8 mouse cellular contexts compared by ENCODE assay signal in genomic region chr11:102408344-102408876, GRCm38 (mm10). TPM values are rescaled to one million over a fixed set of nuclear protein-coding genes. Genes with fewer than 3 reads are reported as not detected.
DNase-seq lines count a peak whose midpoint lies in the region; ATAC-seq and TF ChIP-seq lines count a peak whose summit lies in the region.

No protein-coding gene starts in this region.

- intact Hi-C loops in gastrocnemius, adult 2 months (cut with DNase I) = no loop called here
- intact Hi-C loops in left cerebral cortex, adult 2 months (cut with DNase I) = loop anchor here (1.0 to 2.0 kb wide), 2 partner anchors 16 to 92 kb away; partner anchors contain the start of gene Rundc3a

- H3K36me3 ChIP-seq in hindbrain, postnatal 0 days (ENCODE audit: insufficient read depth, low read length) = peaks cover 13% of the 10 kb centered on the region; the same call in 1 of the 2 replicates

- under 1% methylated on average over 32 of the region's 32 CpGs for WGBS in hindbrain, postnatal 0 days

- H3K4me3 ChIP-seq in gastrocnemius, adult 2 months = peak overlapping the region; percentile 88
- peak overlapping the region; percentile 71 for H3K4me3 ChIP-seq in hindbrain, postnatal 0 days (ENCODE audit: low read length)
- peak overlapping the region; percentile 80 for H3K4me3 ChIP-seq in left cerebral cortex, adult 2 months

- peak overlapping the region; percentile 73 for H3K4me2 ChIP-seq in hindbrain, postnatal 0 days (ENCODE audit: low read depth, low read length)

- DNase-seq in ZHBTc4 (ENCODE audit: low read depth, low spot score) = peak; percentile 100
- peak; percentile 98 for DNase-seq in gastrocnemius, adult 2 months
- peak; percentile 99 for DNase-seq in hindbrain, postnatal 0 days (ENCODE audit: low spot score)
- DNase-seq in left cerebral cortex, adult 2 months (ENCODE audit: extremely low spot score in 1 of 2, low spot score in 2 of 2) = peak; percentile 94 to 95
- peak; percentile 97 to 98 for DNase-seq in right cerebral cortex, adult 2 months (ENCODE audit: low spot score in 2 of 2)
- peak; percentile 98 for DNase-seq in urinary bladder, postnatal 14 days (ENCODE audit: low spot score)

- peak overlapping the region; percentile 69; the same call in 1 of the 2 replicates for H3K9ac ChIP-seq in hindbrain, postnatal 0 days (replicated peaks; ENCODE audit: low read length)

- H3K9me3 ChIP-seq in hindbrain, postnatal 0 days (ENCODE audit: low read length) = no peaks in the 10 kb centered on the region

- no peak for TF ChIP-seq CTCF in gastrocnemius, adult 2 months (IDR thresholded peaks at IDR 0.05)
- no peak for TF ChIP-seq CTCF in hindbrain, postnatal 0 days (IDR thresholded peaks at IDR 0.05; ENCODE audit: low read depth)
- no peak for TF ChIP-seq CTCF in left cerebral cortex, adult 2 months (IDR thresholded peaks at IDR 0.05)

- H3K27me3 ChIP-seq in hindbrain, postnatal 0 days (ENCODE audit: insufficient read depth, low read length) = no peaks in the 10 kb centered on the region

- H3K27ac ChIP-seq in gastrocnemius, adult 2 months = peak overlapping the region; percentile 99
- peak overlapping the region; percentile 88 for H3K27ac ChIP-seq in hindbrain, postnatal 0 days
- H3K27ac ChIP-seq in left cerebral cortex, adult 2 months = peak overlapping the region; percentile 93

- peak; percentile 87 for ATAC-seq in common myeloid progenitor, adult 5-6 weeks (replicated peaks; ENCODE audit: low read depth, poor library complexity, severe bottlenecking)
- ATAC-seq in hindbrain, postnatal 0 days = peak; percentile 93
- peak; percentile 81 for ATAC-seq in megakaryocyte, adult 5-6 weeks (ENCODE audit: poor library complexity, severe bottlenecking)

- H3K4me1 ChIP-seq in hindbrain, postnatal 0 days (ENCODE audit: insufficient read depth, low read length) = peaks cover 17% of the 10 kb centered on the region

RNA-seq across cellular contexts. Expression of gene Slc25a39, which starts 0.7 kb away (rescaled TPM):
- 24.6 and 35.4 TPM in 2 replicates for total RNA-seq in common myeloid progenitor, adult 5-6 weeks (2017)
- 10 to 100 TPM; 51.4 to 76.4 TPM for total RNA-seq in gastrocnemius, adult 2 months (2021)
- 169 and 194 TPM in 2 replicates for total RNA-seq in hindbrain, postnatal 0 days (2014; rRNA removed)
- 165 and 176 TPM in 2 replicates for polyA plus RNA-seq in hindbrain, postnatal 0 days (2015; fragmentation: Nextera tagmentation; extraction: Ambion mirVana)
- 10 to 100 TPM; 65.7 to 68.6 TPM for total RNA-seq in left cerebral cortex, adult 2 months (2021)
- total RNA-seq in megakaryocyte, adult 5-6 weeks (2015) = 41.5 and 47.5 TPM in 2 replicates
- total RNA-seq in megakaryocyte, adult 5-6 weeks (2017) = 20.5 and 22.8 TPM in 2 replicates

RNA-seq across cellular contexts. Expression of gene Rundc3a, which starts 15.2 kb away (rescaled TPM):
- 1.1 TPM in 1 of 2 replicates, not detected in the other for total RNA-seq in common myeloid progenitor, adult 5-6 weeks (2017)
- not detected for total RNA-seq in gastrocnemius, adult 2 months (2021)
- 310 and 349 TPM in 2 replicates for total RNA-seq in hindbrain, postnatal 0 days (2014; rRNA removed)
- polyA plus RNA-seq in hindbrain, postnatal 0 days (2015; fragmentation: Nextera tagmentation; extraction: Ambion mirVana) = 114 and 125 TPM in 2 replicates
- 100 to 1,000 TPM; 505 to 522 TPM for total RNA-seq in left cerebral cortex, adult 2 months (2021)
- not detected in 2 replicates for total RNA-seq in megakaryocyte, adult 5-6 weeks (2015)
- not detected in 2 replicates for total RNA-seq in megakaryocyte, adult 5-6 weeks (2017)

RNA-seq across cellular contexts. Expression of gene Grn, which starts 21.7 kb away (rescaled TPM):
- total RNA-seq in common myeloid progenitor, adult 5-6 weeks (2017) = 20.9 and 26.1 TPM in 2 replicates
- 10 to 100 TPM; 12.6 to 32.3 TPM for total RNA-seq in gastrocnemius, adult 2 months (2021)
- 85.6 and 98.5 TPM in 2 replicates for total RNA-seq in hindbrain, postnatal 0 days (2014; rRNA removed)
- 98.4 and 104 TPM in 2 replicates for polyA plus RNA-seq in hindbrain, postnatal 0 days (2015; fragmentation: Nextera tagmentation; extraction: Ambion mirVana)
- total RNA-seq in left cerebral cortex, adult 2 months (2021) = 10 to 100 TPM; 58.1 to 66.2 TPM
- 509 and 566 TPM in 2 replicates for total RNA-seq in megakaryocyte, adult 5-6 weeks (2015)
- total RNA-seq in megakaryocyte, adult 5-6 weeks (2017) = 201 and 225 TPM in 2 replicates

RNA-seq across cellular contexts. Expression of gene Fam171a2, which starts 39.1 kb away (rescaled TPM):
- 8.2 and 11.6 TPM in 2 replicates for total RNA-seq in common myeloid progenitor, adult 5-6 weeks (2017)
- total RNA-seq in gastrocnemius, adult 2 months (2021) = 1 to 10 TPM in 1 of 2 experiments, under 1 TPM in 1; 0.66 to 1.1 TPM
- 546 and 699 TPM in 2 replicates for total RNA-seq in hindbrain, postnatal 0 days (2014; rRNA removed)
- polyA plus RNA-seq in hindbrain, postnatal 0 days (2015; fragmentation: Nextera tagmentation; extraction: Ambion mirVana) = 20.6 and 21.0 TPM in 2 replicates
- 100 to 1,000 TPM; 117 to 123 TPM for total RNA-seq in left cerebral cortex, adult 2 months (2021)
- total RNA-seq in megakaryocyte, adult 5-6 weeks (2015) = 0.09 TPM in 1 of 2 replicates, not detected in the other
- not detected in 2 replicates for total RNA-seq in megakaryocyte, adult 5-6 weeks (2017)

RNA-seq across cellular contexts. Expression of gene Slc4a1, which starts 42.4 kb away (rescaled TPM):
- total RNA-seq in common myeloid progenitor, adult 5-6 weeks (2017) = 0.78 and 2.9 TPM in 2 replicates
- total RNA-seq in gastrocnemius, adult 2 months (2021) = under 1 TPM in 1 of 2 experiments, not detected in 1; 0.06 TPM
- 0.22 and 0.84 TPM in 2 replicates for total RNA-seq in hindbrain, postnatal 0 days (2014; rRNA removed)
- polyA plus RNA-seq in hindbrain, postnatal 0 days (2015; fragmentation: Nextera tagmentation; extraction: Ambion mirVana) = 0.48 and 0.54 TPM in 2 replicates
- under 1 TPM; 0.16 to 0.43 TPM for total RNA-seq in left cerebral cortex, adult 2 months (2021)
- total RNA-seq in megakaryocyte, adult 5-6 weeks (2015) = 3.3 and 8.2 TPM in 2 replicates
- 3.3 and 7.2 TPM in 2 replicates for total RNA-seq in megakaryocyte, adult 5-6 weeks (2017)

Comparison
In these comparisons a context has a peak if more than half of its experiments do, and no peak if none do; other contexts are left out.
1. Peak in every context shown above with its lines: DNase-seq, ATAC-seq, H3K4me3 ChIP-seq and H3K27ac ChIP-seq.
2. RNA of gene Rundc3a, which starts 15.2 kb away (total RNA-seq): 505 to 522 TPM in left cerebral cortex, adult 2 months and 310 to 349 TPM in hindbrain, postnatal 0 days; 1.1 TPM in common myeloid progenitor, adult 5-6 weeks, not detected in gastrocnemius, adult 2 months and not detected in megakaryocyte, adult 5-6 weeks; every median in the first group is over 100 times any median in the second.